Mouse (Mus musculus): Measurements from ENCODE around the gene Fam181a. TPM values are rescaled to one million over a fixed set of nuclear protein-coding genes. Genes with fewer than 3 reads are reported as not detected.
A peak's percentile ranks its signal among the peaks of the same experiment; 100 is the strongest.

The Fam181a gene
- polyA plus RNA-seq, 1 experiment: not detected

DNA sequence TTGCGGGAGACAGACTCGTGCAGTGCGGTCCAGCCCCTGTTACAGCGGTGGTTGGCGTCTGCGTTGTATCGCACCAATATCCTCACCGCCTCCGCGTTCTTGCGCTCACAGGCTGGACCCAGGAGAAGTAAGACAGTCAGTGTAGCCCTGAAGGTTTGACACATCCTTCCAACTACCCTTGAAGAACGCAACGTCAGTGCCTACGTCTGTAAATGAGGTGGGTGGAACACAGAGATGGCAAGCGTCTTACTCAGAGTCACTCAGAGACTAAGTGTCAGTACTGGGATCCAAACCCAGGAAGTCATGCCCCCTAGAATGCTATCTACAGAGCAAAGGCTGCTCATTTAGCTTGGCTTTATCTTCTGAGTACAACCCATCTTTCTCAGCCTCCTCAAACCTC, 22.7 kb downstream of the Fam181a start:
- TF ChIP-seq POLR2A (IDR thresholded peaks at IDR 0.05; ENCODE audit: control insufficient read depth, extremely low read depth, insufficient read depth, low read length, poor library complexity) (no peak), CTCF (IDR thresholded peaks at IDR 0.05; ENCODE audit: borderline replicate concordance, control insufficient read depth, extremely low read depth, insufficient read depth, low read length, poor library complexity) (no peak)
- Histone ChIP-seq H3K4me3 (ENCODE audit: control insufficient read depth, insufficient read depth, low read length) (no peak overlapping the region), H3K27ac (ENCODE audit: control insufficient read depth, insufficient read depth, low read length) (peak overlapping the region; percentile 78), H3K27me3 (ENCODE audit: control insufficient read depth, insufficient read depth, low read length) (no peaks in the 10 kb centered on the region), H3K36me3 (ENCODE audit: control insufficient read depth, insufficient read depth, low read length) (no peaks in the 10 kb centered on the region), H3K4me1 (replicated peaks; ENCODE audit: control insufficient read depth, insufficient read depth, low read length) (peaks cover 69% of the 10 kb centered on the region)
- DNase-seq: no peak
- WGBS: 89% methylated on average over 15 of the region's 15 CpGs

DNA sequence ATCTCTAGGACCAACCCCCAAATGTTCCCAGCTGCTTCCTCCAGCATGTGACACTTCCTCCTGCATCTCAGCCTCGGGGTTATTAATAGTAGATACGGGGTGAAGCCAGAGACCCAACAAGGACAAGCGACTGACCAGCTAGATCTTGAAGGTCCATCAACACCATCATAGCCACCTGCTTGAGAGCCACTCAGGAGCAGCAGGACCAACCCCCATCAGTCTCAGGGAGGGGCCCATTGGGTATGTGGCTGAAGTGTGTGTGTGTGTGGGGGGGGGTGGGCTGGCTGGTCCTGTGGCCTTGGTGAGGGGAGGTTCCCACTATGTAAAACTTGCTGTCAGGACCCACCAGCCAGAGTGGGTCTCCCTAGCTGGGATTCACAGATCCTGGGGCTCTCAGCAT, 26.0 kb downstream of the Fam181a start:
- Histone ChIP-seq H3K4me3 (ENCODE audit: control insufficient read depth, insufficient read depth, low read length) (no peak overlapping the region; the same call in 1 of the 2 replicates), H3K27ac (ENCODE audit: control insufficient read depth, insufficient read depth, low read length) (peak overlapping the region; percentile 48; the same call in 1 of the 2 replicates), H3K36me3 (ENCODE audit: control insufficient read depth, insufficient read depth, low read length) (no peaks in the 10 kb centered on the region), H3K4me1 (replicated peaks; ENCODE audit: control insufficient read depth, insufficient read depth, low read length) (peaks cover 70% of the 10 kb centered on the region), H3K27me3 (ENCODE audit: control insufficient read depth, insufficient read depth, low read length) (no peaks in the 10 kb centered on the region)
- 41% methylated on average over 3 of the region's 3 CpGs for WGBS
- DNase-seq: no peak
- TF ChIP-seq POLR2A (IDR thresholded peaks at IDR 0.05; ENCODE audit: control insufficient read depth, extremely low read depth, insufficient read depth, low read length, poor library complexity): no peak
- TF ChIP-seq CTCF (IDR thresholded peaks at IDR 0.05; ENCODE audit: borderline replicate concordance, control insufficient read depth, extremely low read depth, insufficient read depth, low read length, poor library complexity): no peak

DNA sequence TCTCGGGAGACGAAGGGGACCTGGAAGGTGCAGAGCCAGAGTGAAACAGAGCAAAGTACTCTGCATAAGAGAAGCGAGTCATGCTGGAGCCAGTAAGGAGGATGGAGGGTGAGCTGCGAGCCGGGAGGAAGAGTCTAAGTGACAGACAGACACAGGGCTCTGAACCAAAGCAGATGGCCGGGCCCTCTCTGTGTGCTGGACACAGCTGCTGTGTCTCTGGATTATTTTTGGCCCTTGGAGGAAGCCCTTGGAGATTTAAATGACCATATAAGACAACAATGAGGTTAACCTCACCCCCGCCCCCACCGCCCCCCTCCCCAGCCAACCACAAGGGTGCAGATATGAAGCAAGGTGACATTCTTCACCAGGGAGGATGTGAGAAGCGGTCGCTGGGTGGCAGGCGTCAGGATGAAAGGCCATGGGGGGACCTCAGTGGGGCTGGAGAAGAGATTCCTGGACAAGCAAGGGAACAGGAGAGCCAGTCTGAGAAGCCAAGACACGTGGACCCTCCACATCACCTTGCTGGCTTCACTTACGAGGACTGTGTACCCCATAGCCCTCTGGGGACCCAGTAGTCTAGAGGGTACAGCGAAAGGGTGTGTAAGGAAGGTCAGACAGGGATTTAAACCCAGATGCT, 27.5 kb downstream of the Fam181a start:
- Histone ChIP-seq H3K4me3 (ENCODE audit: control insufficient read depth, insufficient read depth, low read length) (peak overlapping the region; percentile 2; the same call in 1 of the 2 replicates), H3K27ac (ENCODE audit: control insufficient read depth, insufficient read depth, low read length) (peak overlapping the region; percentile 48; the same call in 1 of the 2 replicates), H3K4me1 (replicated peaks; ENCODE audit: control insufficient read depth, insufficient read depth, low read length) (peaks cover 70% of the 10 kb centered on the region), H3K27me3 (ENCODE audit: control insufficient read depth, insufficient read depth, low read length) (no peaks in the 10 kb centered on the region), H3K36me3 (ENCODE audit: control insufficient read depth, insufficient read depth, low read length) (no peaks in the 10 kb centered on the region)
- 30% methylated on average over 14 of the region's 14 CpGs for WGBS
- no peak for DNase-seq
- no peak for TF ChIP-seq POLR2A (IDR thresholded peaks at IDR 0.05; ENCODE audit: control insufficient read depth, extremely low read depth, insufficient read depth, low read length, poor library complexity)
- no peak for TF ChIP-seq CTCF (IDR thresholded peaks at IDR 0.05; ENCODE audit: borderline replicate concordance, control insufficient read depth, extremely low read depth, insufficient read depth, low read length, poor library complexity)

DNA sequence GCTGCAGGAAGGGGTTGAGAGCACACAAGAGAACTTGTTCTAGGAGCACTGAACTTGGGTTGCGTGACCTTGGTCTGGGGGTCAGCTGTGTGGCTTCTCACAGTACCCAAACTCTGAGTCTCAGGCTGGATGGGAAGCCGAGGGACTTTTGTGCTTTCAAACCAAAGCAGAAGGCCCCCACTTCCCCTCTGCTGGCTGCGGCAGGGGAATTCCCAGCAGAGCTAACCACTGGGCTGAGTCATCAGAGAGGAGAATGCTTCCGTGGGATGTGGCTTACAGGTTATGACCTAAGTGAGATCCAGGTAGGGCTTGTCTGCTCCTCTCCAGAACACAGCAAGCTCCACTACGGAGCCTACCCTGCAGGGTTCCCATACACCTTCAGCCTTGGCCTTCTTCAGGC, 30.4 kb downstream of the Fam181a start:
- WGBS: 22% methylated on average over 5 of the region's 5 CpGs
- H3K4me1 ChIP-seq (replicated peaks; ENCODE audit: control insufficient read depth, insufficient read depth, low read length): peaks cover 69% of the 10 kb centered on the region
- H3K4me3 ChIP-seq (ENCODE audit: control insufficient read depth, insufficient read depth, low read length): no peak overlapping the region
- H3K27ac ChIP-seq (ENCODE audit: control insufficient read depth, insufficient read depth, low read length): no peak overlapping the region
- H3K36me3 ChIP-seq (ENCODE audit: control insufficient read depth, insufficient read depth, low read length): no peaks in the 10 kb centered on the region
- TF ChIP-seq CTCF (IDR thresholded peaks at IDR 0.05; ENCODE audit: borderline replicate concordance, control insufficient read depth, extremely low read depth, insufficient read depth, low read length, poor library complexity): no peak
- no peak for TF ChIP-seq POLR2A (IDR thresholded peaks at IDR 0.05; ENCODE audit: control insufficient read depth, extremely low read depth, insufficient read depth, low read length, poor library complexity)
- H3K27me3 ChIP-seq (ENCODE audit: control insufficient read depth, insufficient read depth, low read length): no peaks in the 10 kb centered on the region
- peak; percentile 50 for DNase-seq

DNA sequence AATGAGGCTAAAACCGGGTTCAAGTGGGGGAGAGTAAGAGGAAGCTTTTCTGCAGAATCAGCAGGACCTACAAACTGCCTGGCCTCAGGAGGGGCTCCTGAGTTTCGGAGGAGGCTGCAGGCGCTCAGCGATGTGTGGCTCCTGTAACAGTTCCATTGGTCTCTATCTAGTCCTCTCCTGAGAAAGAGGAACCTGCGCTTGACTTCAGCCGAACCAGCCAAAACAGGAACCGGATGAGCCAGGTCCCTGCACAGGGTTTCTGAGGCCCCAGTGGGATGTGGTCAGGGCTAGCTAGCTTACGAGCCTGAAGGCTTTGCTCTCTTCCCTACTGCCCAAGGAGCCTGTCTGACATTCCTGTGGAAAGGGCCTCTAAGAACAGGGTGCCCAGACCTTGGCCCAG, 32.7 kb downstream of the Fam181a start:
- H3K27ac ChIP-seq (ENCODE audit: control insufficient read depth, insufficient read depth, low read length): no peak overlapping the region
- peak; percentile 50 for DNase-seq
- H3K27me3 ChIP-seq (ENCODE audit: control insufficient read depth, insufficient read depth, low read length): no peaks in the 10 kb centered on the region
- peaks cover 61% of the 10 kb centered on the region for H3K4me1 ChIP-seq (replicated peaks; ENCODE audit: control insufficient read depth, insufficient read depth, low read length)
- H3K36me3 ChIP-seq (ENCODE audit: control insufficient read depth, insufficient read depth, low read length): no peaks in the 10 kb centered on the region
- no peak overlapping the region for H3K4me3 ChIP-seq (ENCODE audit: control insufficient read depth, insufficient read depth, low read length)
- WGBS: 13% methylated on average over 8 of the region's 8 CpGs
- TF ChIP-seq CTCF (IDR thresholded peaks at IDR 0.05; ENCODE audit: borderline replicate concordance, control insufficient read depth, extremely low read depth, insufficient read depth, low read length, poor library complexity) (peak; percentile 27; the same call in 1 of the 2 replicates), POLR2A (IDR thresholded peaks at IDR 0.05; ENCODE audit: control insufficient read depth, extremely low read depth, insufficient read depth, low read length, poor library complexity) (no peak)

DNA sequence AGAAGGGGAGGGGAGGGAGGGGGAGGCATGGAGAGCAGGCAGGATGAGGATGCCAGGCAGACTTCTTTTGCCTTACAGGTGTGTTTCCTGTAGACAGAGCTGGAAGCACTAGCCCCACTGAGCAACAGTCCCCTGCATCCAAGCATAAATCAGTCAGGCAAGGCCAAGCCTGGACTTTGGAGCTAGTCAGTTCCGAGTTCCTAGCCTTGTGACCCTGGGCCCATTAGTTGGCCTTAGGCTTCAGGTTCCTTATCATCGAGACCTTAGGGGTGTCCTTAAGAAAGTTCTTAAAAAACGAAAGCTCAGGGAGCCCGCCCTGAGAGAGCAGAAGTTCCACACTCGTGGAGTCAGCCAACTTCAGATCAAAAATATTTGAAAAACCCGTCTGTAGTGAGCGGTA, 34.2 kb downstream of the Fam181a start:
- 80% methylated on average over 7 of the region's 7 CpGs for WGBS
- TF ChIP-seq POLR2A (IDR thresholded peaks at IDR 0.05; ENCODE audit: control insufficient read depth, extremely low read depth, insufficient read depth, low read length, poor library complexity): no peak
- TF ChIP-seq CTCF (IDR thresholded peaks at IDR 0.05; ENCODE audit: borderline replicate concordance, control insufficient read depth, extremely low read depth, insufficient read depth, low read length, poor library complexity): no peak
- Histone ChIP-seq H3K36me3 (ENCODE audit: control insufficient read depth, insufficient read depth, low read length) (no peaks in the 10 kb centered on the region), H3K4me1 (replicated peaks; ENCODE audit: control insufficient read depth, insufficient read depth, low read length) (peaks cover 57% of the 10 kb centered on the region), H3K27ac (ENCODE audit: control insufficient read depth, insufficient read depth, low read length) (no peak overlapping the region), H3K4me3 (ENCODE audit: control insufficient read depth, insufficient read depth, low read length) (no peak overlapping the region), H3K27me3 (ENCODE audit: control insufficient read depth, insufficient read depth, low read length) (no peaks in the 10 kb centered on the region)
- no peak for DNase-seq

Data from thymus, adult 2 months (tissue).